Mouse (Mus musculus) cerebellum, adult 9-10 months (tissue): ENCODE results near the gene Ptprs.

ENCODE experiments used
- DNase-seq: peaks from one replicate; pipeline ENCODE4 v3.0.0; 2022

The Ptprs gene

GRCm38 (mm10) chr17:56466747-56467146 is 9.5 kb downstream of the Ptprs start:
- no peak for DNase-seq

- DNase-seq: peak; percentile 58
Measured at GRCm38 (mm10) chr17:56464817-56465216, 11.5 kb downstream of the Ptprs start.

GRCm38 (mm10) chr17:56464345-56464744 is 11.9 kb downstream of the Ptprs start:
- no peak for DNase-seq

DNA sequence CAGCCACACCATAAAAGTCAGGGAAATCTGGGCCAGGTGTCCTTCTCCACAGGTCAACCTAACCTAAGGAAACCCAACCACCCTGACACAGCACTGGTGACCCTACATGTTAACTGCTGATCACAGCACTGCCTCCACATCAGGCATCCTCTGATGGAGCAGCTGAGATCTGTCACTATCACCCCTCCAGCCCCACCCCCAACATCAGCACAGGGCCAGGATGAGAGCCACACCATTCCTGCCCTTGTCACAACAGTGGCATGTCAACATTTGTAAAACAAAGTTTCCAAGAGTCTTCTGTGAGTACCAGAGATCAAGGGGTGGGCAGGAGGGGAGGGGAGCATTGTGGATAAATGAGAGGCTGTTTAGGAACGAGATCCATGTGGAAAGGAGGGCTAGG is 12.8 kb downstream of the Ptprs start:
- no peak for DNase-seq

GRCm38 (mm10) chr17:56462835-56463455 is 13.3 kb downstream of the Ptprs start:
- peak; percentile 63 for DNase-seq

- DNase-seq: peak; percentile 94
Measured at GRCm38 (mm10) chr17:56461771-56462743, 14.2 kb downstream of the Ptprs start.

DNA sequence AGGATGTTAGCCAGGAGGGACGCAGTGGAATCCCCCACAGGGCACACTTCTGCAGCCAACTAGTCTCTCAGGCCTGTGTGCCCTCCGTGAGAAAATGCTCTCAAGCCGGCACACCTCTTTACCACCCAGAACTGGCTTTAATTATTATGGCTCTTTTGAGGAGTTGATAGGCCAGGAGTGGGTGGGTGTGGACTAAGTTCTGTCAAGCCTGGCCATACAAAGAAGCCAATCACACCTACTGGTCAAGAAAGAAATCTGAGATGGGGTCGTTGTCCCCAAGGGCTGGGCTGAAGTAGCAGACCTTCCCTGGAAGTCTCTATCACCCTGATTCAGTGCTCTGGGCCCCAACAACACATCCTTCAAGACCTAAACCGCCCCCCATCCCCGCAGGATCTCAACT is 15.4 kb downstream of the Ptprs start:
- peak; percentile 45 for DNase-seq

DNA sequence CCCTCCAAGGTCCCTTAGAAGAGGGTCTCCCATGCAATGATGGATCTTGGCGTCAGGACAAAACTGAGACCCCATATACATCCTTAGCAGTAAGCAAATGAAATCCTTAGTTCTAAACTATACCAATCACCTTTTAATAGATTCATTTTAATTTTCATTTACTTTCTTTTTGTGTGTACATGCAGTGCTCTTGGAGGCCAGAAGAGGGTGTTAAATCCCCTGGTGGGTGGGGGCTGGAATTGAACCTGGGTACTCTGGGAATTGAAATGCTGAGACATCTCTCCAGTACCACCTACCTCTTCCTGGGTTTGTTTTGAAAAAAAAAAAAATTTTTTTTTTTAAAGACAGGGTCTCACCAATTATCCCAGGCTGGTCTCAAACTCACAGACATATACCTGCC is 18.8 kb downstream of the Ptprs start:
- DNase-seq: no peak

DNA sequence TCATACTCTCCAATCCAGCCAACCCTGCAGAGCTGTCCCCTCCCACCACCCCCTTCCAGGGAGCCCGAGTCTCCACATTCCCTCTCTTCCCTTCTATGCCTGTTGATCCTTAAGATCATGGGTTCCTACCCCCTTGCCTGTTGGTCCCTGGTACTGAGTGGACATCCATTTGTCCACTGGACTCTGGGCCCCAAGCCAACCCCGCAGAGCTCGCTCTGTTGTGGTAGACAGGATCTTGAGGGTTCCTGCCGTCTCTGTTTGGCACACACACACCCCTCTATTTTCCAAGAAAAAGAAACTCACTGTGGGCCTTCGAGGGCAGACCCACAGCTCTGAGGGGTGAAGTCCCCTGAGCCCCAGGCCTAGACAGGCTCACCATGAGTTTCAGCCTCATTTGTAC is 19.9 kb downstream of the Ptprs start:
- DNase-seq: no peak

GRCm38 (mm10) chr17:56453689-56454088 is 22.6 kb downstream of the Ptprs start:
- peak; percentile 74 for DNase-seq

DNA sequence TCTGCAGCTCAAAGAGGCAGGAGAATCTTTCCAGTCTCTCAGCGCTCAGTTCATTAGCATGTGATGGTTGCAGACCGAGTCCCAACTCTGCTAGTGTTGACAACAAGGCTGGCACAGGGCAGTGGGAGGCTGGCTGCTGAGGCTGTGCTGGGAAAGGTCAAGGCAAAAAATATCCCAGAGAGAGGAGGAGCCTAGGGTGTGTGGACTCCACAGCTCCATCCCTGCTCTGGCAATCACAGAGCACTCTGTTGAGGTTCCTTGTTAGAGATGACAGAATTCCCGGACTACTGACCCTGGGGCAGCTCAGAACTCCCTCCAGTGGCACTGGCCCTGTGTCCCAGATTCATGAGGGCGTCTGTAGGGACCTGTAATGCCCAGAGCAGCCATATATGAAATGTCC is 23.0 kb downstream of the Ptprs start:
- DNase-seq: peak; percentile 66

- DNase-seq: no peak
Measured at GRCm38 (mm10) chr17:56447716-56448115, 28.6 kb downstream of the Ptprs start.

DNA sequence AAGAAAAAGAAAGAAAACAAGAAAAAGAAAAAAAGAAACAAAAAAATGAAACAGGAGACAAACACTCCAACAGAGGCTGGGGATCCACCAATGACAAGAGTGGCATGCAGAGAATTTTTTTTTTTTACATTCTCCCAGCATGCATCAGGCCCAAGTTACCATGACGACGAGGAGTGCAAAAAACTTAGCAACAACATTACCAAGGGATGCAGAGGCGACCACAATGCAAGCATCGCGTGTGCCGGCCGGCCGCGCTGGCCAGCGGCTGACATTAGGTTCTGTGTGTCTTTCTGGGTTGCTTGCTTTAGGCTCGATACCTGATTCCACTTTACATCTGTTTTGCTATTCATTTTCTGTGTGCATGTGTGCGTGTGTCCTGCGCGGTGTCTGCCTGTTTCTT is 30.9 kb downstream of the Ptprs start:
- DNase-seq: no peak

DNA sequence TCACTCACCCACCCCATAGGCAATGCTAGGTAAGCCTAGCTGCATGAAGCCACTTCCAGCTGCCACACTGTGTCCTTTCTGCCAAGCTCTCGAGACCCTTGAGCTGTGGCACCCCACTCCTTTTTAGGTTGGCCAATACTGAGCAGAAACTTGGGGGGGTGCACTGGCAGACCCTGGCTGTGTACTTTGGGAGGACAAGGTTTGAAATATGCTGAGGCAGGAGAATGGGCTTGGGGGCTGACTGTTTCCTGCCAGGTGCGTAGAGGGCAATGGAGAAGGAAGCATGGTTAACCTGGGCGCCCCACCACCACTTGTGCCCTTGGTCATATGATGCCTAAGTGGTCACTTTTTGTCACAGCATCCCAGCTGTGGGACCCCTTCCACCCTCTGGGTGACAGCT is 31.5 kb downstream of the Ptprs start:
- DNase-seq: no peak

DNA sequence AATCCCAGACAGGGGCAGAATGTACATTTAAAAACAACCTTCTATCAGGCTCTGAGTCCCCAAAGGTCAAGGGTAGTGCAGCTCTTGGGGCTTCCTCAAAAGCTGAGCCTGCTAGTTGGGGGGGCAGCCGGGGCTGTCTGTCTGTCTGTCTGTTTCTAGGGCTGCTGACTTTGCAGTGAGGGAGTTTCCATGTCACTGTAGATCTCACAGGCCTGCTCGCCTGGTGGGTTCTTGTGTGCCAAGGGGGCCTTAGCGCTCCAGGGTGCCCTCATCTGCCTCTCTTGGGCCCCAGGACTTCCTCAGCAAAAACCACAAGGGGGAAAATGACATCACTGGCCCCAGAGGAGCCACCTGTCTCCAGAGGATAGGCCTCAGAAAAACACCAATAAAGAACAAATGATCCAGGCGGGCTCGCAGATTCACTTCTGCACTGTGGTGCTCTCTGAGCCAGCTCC is 32.9 kb downstream of the Ptprs start:
- DNase-seq: no peak

DNA sequence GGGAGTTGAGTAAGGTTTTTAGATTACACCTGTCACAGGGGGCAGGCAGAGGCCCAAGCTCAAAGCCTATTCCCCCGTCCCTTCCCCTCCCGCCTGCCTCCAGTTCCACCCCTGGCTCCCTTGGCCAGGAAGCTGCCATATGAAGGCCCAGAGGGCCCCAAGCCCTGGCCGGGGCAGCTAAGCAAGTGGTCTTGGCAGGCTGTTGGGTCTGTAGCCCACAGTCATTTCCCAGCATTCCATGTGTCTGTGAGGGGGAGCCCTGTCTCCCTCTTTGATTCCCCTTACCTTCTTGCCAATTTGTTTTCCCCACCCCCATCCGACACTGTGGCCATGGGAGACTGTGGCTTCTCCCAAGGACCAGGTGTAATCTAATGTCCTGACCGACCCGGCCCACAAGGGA is 34.0 kb downstream of the Ptprs start:
- no peak for DNase-seq

- DNase-seq: no peak
Measured at GRCm38 (mm10) chr17:56439731-56440460, 36.4 kb downstream of the Ptprs start.

DNA sequence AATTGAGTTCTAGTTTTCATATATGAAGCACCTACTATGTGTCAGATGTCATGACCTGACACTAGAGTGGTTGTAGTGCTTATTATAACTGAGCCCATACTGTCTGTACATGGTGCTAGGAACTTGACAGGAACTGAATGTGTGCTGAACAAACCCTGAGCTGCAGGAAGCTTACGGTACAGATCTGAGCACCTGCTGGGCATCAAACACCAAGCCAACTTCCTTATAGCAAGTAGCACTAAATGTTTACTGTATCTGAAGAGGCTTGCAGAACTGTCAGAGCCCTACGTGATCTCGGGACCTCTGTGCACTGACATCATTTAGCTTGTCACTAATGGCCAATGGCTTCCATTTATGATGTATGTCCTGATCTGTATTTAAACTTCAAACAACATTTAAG is 44.7 kb downstream of the Ptprs start:
- DNase-seq: no peak

DNA sequence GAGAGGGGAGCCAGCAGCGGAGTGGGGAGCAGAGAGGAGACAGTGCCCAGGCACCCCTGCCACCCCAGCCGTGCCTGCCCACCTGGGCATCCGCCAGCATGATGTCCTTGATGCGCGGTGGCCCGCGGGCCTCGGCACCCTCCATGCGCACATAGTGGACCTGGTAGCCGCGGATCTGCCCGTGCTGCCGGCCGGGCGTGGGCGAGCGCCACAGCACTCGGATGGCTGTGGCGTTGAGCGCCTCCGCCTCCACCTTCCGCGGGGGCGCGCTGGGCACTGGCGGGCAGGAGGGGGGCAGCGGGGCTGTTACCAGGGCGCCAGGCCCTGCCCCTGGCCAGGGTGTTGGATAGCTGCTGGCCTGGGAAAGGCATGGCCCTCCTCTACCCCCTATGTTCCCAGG is 48.4 kb downstream of the Ptprs start:
- no peak for DNase-seq

- no peak for DNase-seq
Measured at GRCm38 (mm10) chr17:56425941-56426340, 50.3 kb downstream of the Ptprs start.

DNA sequence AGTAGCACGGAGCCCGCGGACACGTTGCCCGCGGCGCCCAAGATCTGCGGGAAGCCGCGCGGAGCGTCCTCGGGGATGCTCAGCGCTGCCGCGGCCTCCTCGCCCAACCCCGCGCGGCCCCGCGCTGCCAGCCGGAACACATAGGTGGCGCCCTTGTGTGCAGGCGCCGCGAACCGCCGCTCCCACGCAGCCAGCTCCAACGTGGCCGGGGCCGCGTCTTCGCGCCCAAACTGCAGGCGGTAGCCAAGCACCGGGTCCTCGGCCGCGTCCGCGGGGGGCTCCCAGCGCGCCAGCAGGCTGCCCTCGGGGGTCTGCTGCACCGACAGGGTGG is 50.7 kb downstream of the Ptprs start:
- DNase-seq: peak; percentile 80

- DNase-seq: peak; percentile 62
Measured at GRCm38 (mm10) chr17:56424726-56425583, 51.3 kb downstream of the Ptprs start.

DNA sequence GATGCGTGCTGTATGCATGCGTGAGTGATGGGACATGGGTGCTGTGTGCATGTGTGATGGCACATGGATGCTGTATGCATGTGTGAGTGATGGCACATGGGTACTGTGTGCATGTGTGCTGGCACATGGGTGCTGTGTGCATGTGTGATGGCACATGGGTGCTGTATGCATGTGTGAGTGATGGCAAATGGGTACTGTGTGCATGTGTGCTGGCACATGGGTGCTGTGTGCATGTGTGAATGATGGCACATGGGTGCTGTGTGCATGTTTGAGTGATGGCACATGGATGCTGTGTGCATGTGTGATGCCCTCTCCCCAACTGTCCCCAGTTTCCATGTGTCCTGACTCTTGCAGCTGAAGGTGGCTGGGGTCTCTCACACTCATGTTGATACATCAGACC is 56.3 kb downstream of the Ptprs start:
- DNase-seq: no peak
